Mouse (Mus musculus) frontal cortex, adult 2 months (tissue): Measurements from ENCODE around the gene Plppr5. TPM values are rescaled to one million over a fixed set of nuclear protein-coding genes. Genes with fewer than 3 reads are reported as not detected.

Experiments used
- DNase-seq, 2 experiments: peaks; one replicate each; pipeline ENCODE4 v3.0.0; 2022; ENCODE audit warnings: low spot score in 1 of 2; ENCODE audit errors: extremely low spot score in 1 of 2
- polyA plus RNA-seq: library from polyadenylated mRNA; depleted of rRNA; stranded (reverse); fragments of >200 nt; gene quantifications from 2 replicates; pipeline ENCODE4 v1.2.3, GENCODE M21; 2012; rRNA removed

Gene Plppr5
- polyA plus RNA-seq, 1 experiment = 24.4 TPM

- DNase-seq = peak; percentile 28 to 71
Observed at GRCm38 (mm10) chr3:117686648-117687047, 112.0 kb downstream of the Plppr5 start.

GRCm38 (mm10) chr3:117694736-117695135, 120.1 kb downstream of the Plppr5 start:
- no peak for DNase-seq

- DNase-seq = no peak
Observed at GRCm38 (mm10) chr3:117696350-117696749, 121.7 kb downstream of the Plppr5 start.

GRCm38 (mm10) chr3:117708788-117709187, 134.2 kb downstream of the Plppr5 start:
- DNase-seq = peak in 1 of 2 experiments; percentile 40

- DNase-seq = peak; percentile 74 to 87
Observed at GRCm38 (mm10) chr3:117716534-117717280, 142.1 kb downstream of the Plppr5 start.

- DNase-seq = no peak
Observed at GRCm38 (mm10) chr3:117723390-117723789, 148.8 kb downstream of the Plppr5 start.

GRCm38 (mm10) chr3:117724521-117724920, 149.9 kb downstream of the Plppr5 start:
- no peak for DNase-seq

GRCm38 (mm10) chr3:117725501-117725900, 150.9 kb downstream of the Plppr5 start:
- DNase-seq = no peak

- DNase-seq = no peak
Observed at GRCm38 (mm10) chr3:117728136-117728535, 153.5 kb downstream of the Plppr5 start.

- DNase-seq = no peak
Observed at GRCm38 (mm10) chr3:117729121-117730072, 154.8 kb downstream of the Plppr5 start.

- no peak for DNase-seq
Observed at GRCm38 (mm10) chr3:117731545-117731944, 156.9 kb downstream of the Plppr5 start.

GRCm38 (mm10) chr3:117732661-117733060, 158.0 kb downstream of the Plppr5 start:
- no peak for DNase-seq

Other genes with a start within 250 kb of the Plppr5 start
- 111 and 132 TPM in 2 replicates for gene Plppr4, start 214.0 kb upstream of the Plppr5 start, polyA plus RNA-seq